Mouse (Mus musculus) heart, embryonic 15.5 days (tissue): ENCODE results near the gene Brix1. TPM values are rescaled to one million over a fixed set of nuclear protein-coding genes. Genes with fewer than 3 reads are reported as not detected.
"Not testable (repeated sequence)": the region's sequence is repeated elsewhere in the genome, so short reads cannot be mapped to it uniquely, and the experiment has no call there.

ENCODE experiments used
- ATAC-seq: fragments of 200-750 bp; cut with Nextera tagmentation; replicated peaks from 2 replicates; pipeline ENCODE4 v1.8.0; 2017; ENCODE audit warnings: low read depth, moderate TSS enrichment; ENCODE audit not compliant: insufficient number of reproducible peaks, insufficient read depth, low FRiP score
- H3K27ac ChIP-seq: fragments of 300-500 bp; sonication (generic); 2 replicates; pipeline ENCODE4 v1.5.1; 2015; ENCODE audit warnings: mild to moderate bottlenecking, inconsistent platforms
- H3K27me3 ChIP-seq: fragments of 300-500 bp; sonication (generic); 2 replicates; pipeline ENCODE4 v1.6.1; 2015; ENCODE audit warnings: inconsistent platforms
- H3K36me3 ChIP-seq: fragments of 300-500 bp; sonication (generic); 2 replicates; pipeline ENCODE4 v1.6.1; 2015; ENCODE audit warnings: mild to moderate bottlenecking, inconsistent platforms
- H3K4me1 ChIP-seq: fragments of 300-500 bp; sonication (generic); replicated peaks from 2 replicates; pipeline ENCODE4 v1.6.1; 2015; ENCODE audit warnings: inconsistent platforms
- H3K4me2 ChIP-seq: fragments of 300-500 bp; sonication (generic); 2 replicates; pipeline ENCODE4 v1.6.1; 2015; ENCODE audit warnings: inconsistent platforms, mild to moderate bottlenecking, moderate library complexity
- H3K4me3 ChIP-seq: fragments of 300-500 bp; sonication (generic); 2 replicates; pipeline ENCODE4 v1.5.1; 2015; ENCODE audit warnings: mild to moderate bottlenecking, inconsistent platforms
- H3K9ac ChIP-seq: fragments of 300-500 bp; sonication (generic); 2 replicates; pipeline ENCODE4 v1.6.1; 2015; ENCODE audit warnings: mild to moderate bottlenecking, inconsistent platforms
- H3K9me3 ChIP-seq: fragments of 300-500 bp; sonication (generic); replicated peaks from 2 replicates; pipeline ENCODE4 v1.6.1; 2016; ENCODE audit warnings: inconsistent platforms
- WGBS: fragments of 180-500 bp; shearing (Covaris S2); methylation state at CpG from one replicate; pipeline ENCODE4 v1.1.7; 2015; ENCODE audit warnings: mixed read lengths; 5-methylcytosine and 5-hydroxymethylcytosine counted together
- polyA plus RNA-seq: library from polyadenylated mRNA; unstranded; fragments of >200 nt; fragmentation: Nextera tagmentation; extraction: Ambion mirVana; gene quantifications from 2 replicates; pipeline ENCODE4 v1.2.1, GENCODE M21; 2015

Brix1 gene
- polyA plus RNA-seq: 48.5 and 59.9 TPM in 2 replicates

DNA sequence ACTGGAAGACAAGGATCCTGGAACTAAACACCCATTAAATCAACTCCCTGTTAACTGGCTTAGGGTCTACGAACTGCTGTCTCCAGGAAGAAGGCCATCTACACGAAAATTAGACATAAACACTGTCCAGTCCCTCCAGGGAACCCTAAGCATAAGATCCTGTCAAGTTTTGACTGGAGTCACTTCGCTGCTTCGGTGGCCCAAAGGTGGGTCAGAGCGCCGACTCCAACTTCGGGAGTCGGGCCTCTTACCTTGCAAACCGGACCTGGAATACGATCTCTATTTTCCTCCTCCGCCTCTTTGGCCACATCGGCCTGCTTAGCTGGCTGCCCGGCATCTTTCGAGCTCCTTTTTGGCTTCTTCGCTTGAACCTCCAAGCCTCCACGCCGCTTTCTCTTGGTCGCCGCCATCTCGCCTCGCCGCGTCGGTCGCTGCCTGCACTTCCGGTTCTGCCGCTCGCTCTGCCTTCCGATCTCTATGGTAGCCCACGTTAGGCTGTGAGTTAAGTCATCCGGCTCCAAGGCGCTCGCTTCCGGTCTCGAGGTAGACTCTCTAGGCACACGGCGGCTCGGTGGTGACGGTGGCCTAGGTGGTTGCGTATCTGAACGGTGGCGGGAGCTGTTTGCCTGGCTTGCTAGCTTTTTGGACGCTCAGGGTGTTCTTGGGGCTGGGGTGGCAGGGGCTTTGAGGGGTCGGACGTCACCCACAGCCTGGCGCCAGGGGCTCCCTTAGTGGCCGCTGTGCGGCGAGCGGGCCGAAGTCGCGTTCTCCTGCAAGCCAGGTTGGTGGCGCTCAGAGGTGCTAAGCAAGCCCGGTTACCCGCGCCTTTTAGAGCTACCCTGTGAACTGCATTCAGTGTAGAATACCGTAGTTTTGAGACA is at the start of gene Brix1, which contains the start of gene Rad1:
TSS of gene Brix1 (minus strand) at position 464 of the 881 bp plus-strand sequence.
TSS of gene Rad1 (plus strand) at position 535 of the 881 bp plus-strand sequence.
- no peaks in the 10 kb centered on the region for H3K27me3 ChIP-seq
- peaks cover 13% of the 10 kb centered on the region; the same call in 1 of the 2 replicates for H3K36me3 ChIP-seq
- H3K4me2 ChIP-seq: peak within 1 kb of the TSS; percentile 85
- peak within 1 kb of the TSS; percentile 80 for H3K9ac ChIP-seq
- no peaks in the 10 kb centered on the region for H3K9me3 ChIP-seq
- peak; percentile 98 for ATAC-seq
- peaks cover 12% of the 10 kb centered on the region for H3K4me1 ChIP-seq
- WGBS: under 1% methylated on average over 58 of the region's 58 CpGs
- peak within 1 kb of the TSS; percentile 73 for H3K4me3 ChIP-seq
- peak within 1 kb of the TSS; percentile 68 for H3K27ac ChIP-seq

DNA sequence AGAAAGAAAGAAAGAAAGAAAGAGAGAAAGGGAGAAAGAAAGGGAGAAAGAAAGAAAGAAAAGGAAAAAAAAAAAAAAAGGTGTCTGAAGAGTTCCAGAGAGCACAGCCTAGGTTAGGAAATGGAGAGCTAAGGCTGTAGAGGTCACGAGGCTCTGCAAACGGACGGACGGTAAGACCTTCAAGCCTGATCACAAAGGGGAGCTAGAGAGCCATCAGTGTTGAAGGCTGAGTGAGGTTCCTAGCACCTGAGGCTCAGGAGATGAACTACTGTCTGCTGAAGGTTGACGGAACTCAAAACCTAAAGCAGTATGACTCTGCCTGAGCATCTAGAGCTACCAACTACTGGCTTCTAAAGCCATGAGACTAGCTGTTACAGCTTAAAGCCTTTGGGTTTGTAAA is 48.8 kb upstream of the Brix1 start:
- H3K4me1 ChIP-seq: no peaks in the 10 kb centered on the region
- H3K9ac ChIP-seq: no peak overlapping the region
- ATAC-seq: no peak
- no peaks in the 10 kb centered on the region for H3K9me3 ChIP-seq
- H3K36me3 ChIP-seq: no peaks in the 10 kb centered on the region
- WGBS: 85% methylated on average over 5 of the region's 5 CpGs
- H3K27ac ChIP-seq: no peak overlapping the region
- no peak overlapping the region for H3K4me3 ChIP-seq
- no peak overlapping the region for H3K4me2 ChIP-seq
- no peaks in the 10 kb centered on the region for H3K27me3 ChIP-seq

DNA sequence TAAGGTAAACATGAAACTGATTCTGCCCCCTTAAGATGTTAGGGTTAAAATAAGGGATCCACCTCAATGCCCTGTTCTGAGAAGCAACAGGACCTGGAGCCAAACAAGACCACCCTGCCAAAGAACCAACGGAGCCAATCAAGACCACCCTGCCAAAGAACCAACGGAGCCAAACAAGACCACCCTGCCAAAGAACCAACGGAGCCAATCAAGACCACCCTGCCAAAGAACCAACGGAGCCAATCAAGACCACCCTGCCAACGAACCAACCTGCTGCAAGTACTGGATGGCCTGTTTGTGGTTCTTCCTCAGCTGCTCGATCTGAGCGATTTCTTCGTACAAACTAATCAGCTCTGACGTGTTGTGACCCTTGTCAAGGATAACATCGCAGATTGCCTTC is 47.6 kb upstream of the Brix1 start:
- not testable (repeated sequence) for ATAC-seq, H3K4me2 ChIP-seq, H3K4me3 ChIP-seq, H3K4me1 ChIP-seq, H3K9ac ChIP-seq, H3K9me3 ChIP-seq, H3K27me3 ChIP-seq, H3K27ac ChIP-seq, H3K36me3 ChIP-seq
- 86% methylated on average over 10 of the region's 10 CpGs for WGBS

DNA sequence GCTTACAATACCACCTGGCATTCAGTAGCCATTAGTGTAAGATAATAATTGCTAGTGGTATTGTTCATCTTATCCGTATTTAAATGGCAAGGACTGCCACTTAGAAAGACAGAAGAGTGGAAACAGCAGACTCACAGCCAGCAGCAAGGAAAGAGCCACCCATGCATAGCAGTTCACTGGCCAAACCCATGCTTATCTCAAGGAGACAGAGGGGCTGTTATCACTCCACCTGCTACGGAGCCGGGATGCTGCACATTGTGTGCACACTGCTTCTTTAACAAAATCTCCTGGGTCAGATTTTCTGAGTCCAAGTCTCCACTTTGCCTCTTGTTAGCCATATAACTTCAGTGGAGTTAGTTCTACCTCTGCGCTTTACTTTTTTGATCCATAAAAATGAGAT is 45.6 kb upstream of the Brix1 start:
- Histone ChIP-seq H3K27ac (no peak overlapping the region), H3K4me3 (no peak overlapping the region), H3K27me3 (no peaks in the 10 kb centered on the region), H3K4me1 (no peaks in the 10 kb centered on the region), H3K36me3 (no peaks in the 10 kb centered on the region), H3K9ac (no peak overlapping the region), H3K9me3 (no peaks in the 10 kb centered on the region), H3K4me2 (no peak overlapping the region)
- ATAC-seq: no peak
- WGBS: 43% methylated on average over 4 of the region's 4 CpGs

DNA sequence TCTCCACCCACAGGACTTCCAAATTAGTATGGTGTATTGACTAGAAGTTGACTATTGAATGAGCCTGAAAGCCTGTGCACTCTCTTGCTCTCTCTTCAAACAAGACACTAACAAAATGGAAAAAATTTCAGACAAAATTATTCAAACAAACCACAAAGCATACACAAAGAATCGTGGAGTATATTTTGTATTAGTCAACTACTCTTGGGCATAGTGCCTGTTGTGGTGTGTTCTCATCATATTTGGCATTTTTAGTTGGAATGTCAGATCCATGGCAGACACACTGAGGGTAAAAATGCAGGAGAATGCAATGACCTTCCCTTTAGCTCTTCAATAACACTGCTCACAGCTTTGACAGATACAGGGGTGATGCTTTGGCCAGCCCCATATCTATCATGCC is 40.1 kb upstream of the Brix1 start:
- no peak for ATAC-seq
- Histone ChIP-seq H3K9me3 (no peaks in the 10 kb centered on the region), H3K4me1 (no peaks in the 10 kb centered on the region), H3K36me3 (no peaks in the 10 kb centered on the region), H3K4me2 (no peak overlapping the region), H3K9ac (no peak overlapping the region), H3K27ac (no peak overlapping the region), H3K27me3 (no peaks in the 10 kb centered on the region), H3K4me3 (no peak overlapping the region)
- WGBS: 73% methylated on average over 1 of the region's 1 CpGs

DNA sequence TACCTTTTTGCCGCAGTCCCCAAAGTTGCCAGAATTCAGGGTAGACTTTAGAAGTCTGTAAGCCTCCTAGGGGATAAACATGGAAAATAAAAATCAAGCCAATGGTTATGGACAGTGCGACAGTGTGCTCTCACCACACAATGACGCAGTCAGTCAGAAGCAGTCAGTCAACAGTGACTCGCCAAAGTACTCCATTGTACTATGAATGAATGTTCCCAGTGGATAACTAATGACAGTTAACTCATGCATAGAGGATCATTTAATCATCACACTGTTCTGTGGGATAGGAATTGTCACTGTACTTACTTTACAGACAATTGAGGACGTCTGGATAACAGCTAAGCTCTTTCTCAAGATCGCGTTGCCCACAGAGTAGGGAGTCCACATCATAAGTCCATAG is 29.4 kb upstream of the Brix1 start:
- no peak overlapping the region for H3K4me3 ChIP-seq
- WGBS: 86% methylated on average over 7 of the region's 7 CpGs
- no peak for ATAC-seq

DNA sequence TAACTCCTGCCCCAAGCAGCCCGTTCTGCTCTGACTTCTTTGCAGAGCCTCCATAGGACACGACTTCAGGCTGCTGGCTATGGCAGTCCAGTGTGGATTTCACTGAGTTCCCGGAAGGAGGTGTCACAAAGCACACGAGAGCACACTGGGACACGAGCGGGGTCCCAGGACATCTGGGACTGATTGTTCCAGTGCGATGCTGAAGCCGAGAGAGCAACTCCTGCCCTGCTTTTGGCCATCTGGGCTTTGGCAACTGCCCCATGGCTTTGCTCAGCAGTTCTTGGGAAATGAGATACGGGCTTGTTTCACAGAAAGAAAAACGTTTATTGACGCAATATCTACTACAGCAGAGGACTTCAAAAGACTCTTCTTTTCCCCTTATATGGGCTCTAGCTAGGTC is 20.4 kb upstream of the Brix1 start:
- H3K9me3 ChIP-seq: no peaks in the 10 kb centered on the region
- H3K36me3 ChIP-seq: no peaks in the 10 kb centered on the region
- no peak overlapping the region for H3K4me3 ChIP-seq
- no peaks in the 10 kb centered on the region for H3K27me3 ChIP-seq
- no peak overlapping the region for H3K27ac ChIP-seq
- no peak overlapping the region for H3K4me2 ChIP-seq
- no peak overlapping the region for H3K9ac ChIP-seq
- 53% methylated on average over 11 of the region's 11 CpGs for WGBS
- no peaks in the 10 kb centered on the region for H3K4me1 ChIP-seq
- no peak for ATAC-seq

More for the DNA sequence above, 29.4 kb upstream of the Brix1 start:
- Histone ChIP-seq H3K4me1 (no peaks in the 10 kb centered on the region), H3K9me3 (no peaks in the 10 kb centered on the region), H3K36me3 (no peaks in the 10 kb centered on the region), H3K4me2 (no peak overlapping the region), H3K27me3 (no peaks in the 10 kb centered on the region), H3K9ac (no peak overlapping the region), H3K27ac (no peak overlapping the region)

DNA sequence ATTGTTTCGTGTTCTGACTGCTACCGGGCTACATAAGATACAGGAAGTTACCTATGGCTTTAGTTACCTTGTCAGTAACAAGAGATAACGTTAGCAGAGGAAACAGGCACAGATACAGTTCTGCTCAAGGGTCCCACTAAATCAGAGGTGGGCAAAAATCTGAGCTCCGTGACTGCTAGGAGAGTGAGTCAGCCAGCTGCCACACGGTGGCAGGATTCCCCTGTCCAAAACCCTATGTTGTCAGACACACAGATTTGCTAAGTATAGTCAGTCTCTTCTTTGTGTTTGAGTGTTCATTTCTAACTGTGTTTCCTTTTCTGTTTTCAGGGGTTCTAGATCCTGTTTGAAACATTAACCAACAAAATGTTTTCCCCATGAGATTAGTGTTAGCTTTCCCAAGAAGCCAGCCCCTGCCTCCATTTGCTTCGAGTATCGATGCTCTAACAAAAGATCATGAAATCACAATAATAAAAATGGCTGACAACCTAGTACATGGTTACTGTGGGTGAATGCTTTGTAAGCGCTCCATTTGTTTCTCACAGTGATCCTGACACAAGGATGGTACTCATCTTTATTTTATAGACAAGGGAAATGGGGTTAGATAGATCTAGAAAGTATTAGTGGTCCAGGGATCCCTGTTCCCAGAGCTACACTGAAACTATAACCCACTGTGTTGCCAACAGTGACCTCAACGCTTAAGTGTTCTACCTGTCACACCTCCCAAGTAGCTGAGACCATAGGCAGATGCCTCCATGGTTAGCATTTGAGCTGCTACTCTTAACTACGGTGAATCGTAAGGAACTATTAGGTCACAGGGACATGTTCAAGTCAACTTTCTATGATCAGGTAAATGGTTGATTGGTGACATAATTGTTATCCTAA is 15.3 kb upstream of the Brix1 start:
- Histone ChIP-seq H3K36me3 (peaks cover 4% of the 10 kb centered on the region), H3K27me3 (no peaks in the 10 kb centered on the region), H3K9ac (no peak overlapping the region), H3K4me3 (no peak overlapping the region), H3K27ac (no peak overlapping the region), H3K4me1 (no peaks in the 10 kb centered on the region), H3K4me2 (no peak overlapping the region), H3K9me3 (no peaks in the 10 kb centered on the region)
- no peak for ATAC-seq
- 55% methylated on average over 11 of the region's 11 CpGs for WGBS

DNA sequence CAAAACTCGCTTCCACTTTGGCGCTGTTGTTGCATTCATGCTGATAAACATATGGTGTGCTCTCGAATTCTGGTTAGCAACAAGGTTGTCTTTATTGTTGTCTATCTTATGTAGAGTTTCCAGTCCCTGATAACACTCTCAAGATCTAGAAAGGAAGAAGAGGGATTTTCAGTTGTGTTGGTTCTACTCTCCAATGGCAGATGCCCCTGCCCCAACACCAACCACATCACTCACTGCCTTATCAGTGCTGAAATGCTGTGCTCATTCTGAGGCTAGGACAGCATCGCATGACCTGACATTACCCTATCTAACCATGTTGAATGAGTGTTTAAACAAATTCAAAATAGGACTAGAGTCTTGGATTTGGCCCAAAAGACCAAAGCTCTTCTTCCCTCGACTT is 14.3 kb upstream of the Brix1 start:
- Histone ChIP-seq H3K27ac (no peak overlapping the region), H3K36me3 (peaks cover 8% of the 10 kb centered on the region), H3K4me1 (no peaks in the 10 kb centered on the region), H3K9me3 (no peaks in the 10 kb centered on the region), H3K9ac (no peak overlapping the region), H3K27me3 (no peaks in the 10 kb centered on the region), H3K4me3 (no peak overlapping the region), H3K4me2 (no peak overlapping the region)
- 60% methylated on average over 5 of the region's 5 CpGs for WGBS
- ATAC-seq: no peak

DNA sequence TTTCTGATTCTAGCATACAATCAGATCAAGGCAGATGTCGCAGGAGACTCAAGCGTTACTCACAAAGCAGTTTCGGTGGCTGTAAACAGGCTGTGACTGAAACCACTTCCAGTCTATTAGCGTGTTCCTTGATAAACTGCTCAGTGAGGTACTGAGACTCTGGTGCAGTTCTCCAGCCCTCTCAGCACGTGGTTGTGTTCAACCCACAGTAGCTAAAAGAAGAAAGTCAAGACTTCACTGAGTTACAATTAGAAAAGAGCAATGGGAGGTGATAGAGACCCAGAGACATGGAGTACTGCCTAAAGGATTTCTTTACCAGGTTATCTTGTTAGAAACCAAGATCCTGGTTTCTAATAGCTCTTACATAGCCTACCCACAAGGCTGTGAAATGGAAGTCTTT is 13.8 kb upstream of the Brix1 start:
- H3K9ac ChIP-seq: no peak overlapping the region
- H3K4me2 ChIP-seq: no peak overlapping the region
- 66% methylated on average over 5 of the region's 5 CpGs for WGBS
- no peaks in the 10 kb centered on the region for H3K9me3 ChIP-seq
- H3K4me3 ChIP-seq: no peak overlapping the region
- peaks cover 8% of the 10 kb centered on the region for H3K36me3 ChIP-seq
- no peak overlapping the region for H3K27ac ChIP-seq
- no peak for ATAC-seq
- no peaks in the 10 kb centered on the region for H3K4me1 ChIP-seq
- H3K27me3 ChIP-seq: no peaks in the 10 kb centered on the region

DNA sequence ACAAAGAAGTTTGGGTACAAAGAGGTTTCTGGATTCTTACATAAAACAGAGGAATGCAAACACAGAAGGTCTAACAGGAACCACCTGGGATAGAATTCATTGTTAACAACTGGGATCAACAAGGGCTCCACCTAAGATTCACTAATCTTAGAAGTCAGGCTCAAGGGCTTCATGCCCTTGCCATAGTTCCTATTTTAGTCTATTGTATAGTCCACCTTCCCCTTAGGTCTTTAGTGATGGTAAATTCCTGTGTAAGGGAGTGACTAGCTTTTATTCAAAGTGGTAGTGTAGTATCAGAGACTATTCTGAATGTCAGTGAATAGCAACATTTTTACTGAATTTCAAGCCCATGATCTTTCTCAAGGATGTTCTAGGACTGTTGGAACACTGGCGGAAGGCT is 10.9 kb upstream of the Brix1 start:
- H3K27me3 ChIP-seq, H3K4me2 ChIP-seq, H3K9ac ChIP-seq, H3K27ac ChIP-seq, H3K4me3 ChIP-seq, H3K9me3 ChIP-seq, ATAC-seq, H3K4me1 ChIP-seq: not testable (repeated sequence)
- 92% methylated on average over 1 of the region's 1 CpGs for WGBS
- H3K36me3 ChIP-seq: peaks cover 18% of the 10 kb centered on the region
